Mouse (Mus musculus): ENCODE data around the gene Agk.

- TF ChIP-seq POLR2A (IDR thresholded peaks at IDR 0.05; ENCODE audit: extremely low read depth, insufficient read depth, low read length) = no peak
- no peak for TF ChIP-seq CTCF (IDR thresholded peaks at IDR 0.05; ENCODE audit: extremely low read depth, insufficient read depth, low read length)
These were observed 55.2 kb downstream of the Agk start for GRCm38 (mm10) chr6:40380181-40380580.

Data from cortical plate, adult 2 months (tissue).